Mouse (Mus musculus): Measurements from ENCODE around the gene Gm4871.

DNA sequence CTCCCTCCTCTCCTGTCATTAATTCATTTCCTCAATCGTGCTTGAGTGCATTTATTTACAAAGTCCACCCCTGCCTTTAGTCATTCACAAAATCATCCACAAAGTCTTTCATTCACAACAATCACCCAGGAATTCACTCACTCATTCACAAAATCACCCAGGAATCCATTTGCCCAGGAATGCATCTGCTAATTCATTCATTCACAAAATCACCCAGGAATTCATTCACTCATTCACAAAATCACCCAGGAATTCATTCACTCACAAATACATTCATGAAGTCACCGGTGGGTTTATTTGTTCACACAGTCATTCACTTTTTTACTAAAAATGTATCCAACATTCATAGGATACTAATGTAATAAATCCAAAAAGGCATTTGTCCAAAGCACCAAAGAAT is 42.5 kb downstream of the Gm4871 start:
- TF ChIP-seq CTCF (IDR thresholded peaks at IDR 0.05; ENCODE audit: borderline replicate concordance, insufficient read depth, low read length) (no peak), POLR2A (IDR thresholded peaks at IDR 0.05; ENCODE audit: low read depth, low read length) (no peak)

Data from embryonic fibroblast, embryonic 13.5 days (primary cell).